Mouse (Mus musculus) fibroblast of lung, adult 2 months (primary cell): ENCODE data around the gene Fam160a1.

Experiments used
- DNase-seq: peaks from one replicate; pipeline ENCODE4 v3.0.0-alpha.2; 2011; ENCODE audit warnings: low read depth

The Fam160a1 gene

DNA sequence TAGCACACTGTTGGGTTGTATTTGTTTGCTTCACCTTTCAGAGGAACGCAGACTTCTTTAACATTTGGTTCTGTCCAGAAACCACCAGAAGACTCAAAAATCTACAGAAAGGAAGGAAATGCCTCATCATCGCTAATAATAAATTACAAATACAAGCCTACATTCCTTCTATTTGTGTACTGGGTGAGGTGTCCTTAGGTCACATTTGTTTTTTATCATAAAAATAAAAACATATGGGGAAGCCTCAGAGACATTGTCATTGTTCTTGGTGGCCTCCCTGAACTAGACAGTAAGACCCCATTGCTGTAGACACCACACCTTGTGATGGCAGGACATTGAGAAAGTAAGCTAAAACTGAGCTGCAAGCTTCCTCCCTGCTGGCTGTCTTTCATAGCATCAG lies at the start of gene Fam160a1:
TSS of gene Fam160a1 (minus strand) at position 101 of the 400 bp plus-strand sequence.
- no peak for DNase-seq

DNA sequence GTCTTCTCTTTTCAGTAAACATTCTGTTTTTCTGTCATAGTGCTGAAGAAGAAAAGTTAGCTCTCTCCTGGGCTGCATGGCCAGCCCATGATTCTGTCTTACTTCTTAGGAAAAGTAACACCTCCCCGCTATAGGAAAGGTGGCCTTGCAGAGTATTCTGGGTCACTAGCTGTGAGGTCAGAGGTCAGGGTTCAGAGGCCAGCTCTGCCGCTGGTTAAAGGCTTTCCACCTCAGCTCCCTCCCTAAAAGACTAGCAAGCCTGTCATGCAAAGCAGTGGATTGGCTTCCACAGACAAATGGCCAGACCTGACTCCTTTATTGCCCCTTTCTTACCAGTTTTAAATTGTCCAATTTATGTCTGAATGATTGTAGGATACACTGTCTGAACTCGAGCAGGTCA lies 46.9 kb upstream of the Fam160a1 start:
- no peak for DNase-seq

- no peak for DNase-seq
Observed at GRCm38 (mm10) chr3:85862886-85863285, 45.8 kb upstream of the Fam160a1 start.

DNA sequence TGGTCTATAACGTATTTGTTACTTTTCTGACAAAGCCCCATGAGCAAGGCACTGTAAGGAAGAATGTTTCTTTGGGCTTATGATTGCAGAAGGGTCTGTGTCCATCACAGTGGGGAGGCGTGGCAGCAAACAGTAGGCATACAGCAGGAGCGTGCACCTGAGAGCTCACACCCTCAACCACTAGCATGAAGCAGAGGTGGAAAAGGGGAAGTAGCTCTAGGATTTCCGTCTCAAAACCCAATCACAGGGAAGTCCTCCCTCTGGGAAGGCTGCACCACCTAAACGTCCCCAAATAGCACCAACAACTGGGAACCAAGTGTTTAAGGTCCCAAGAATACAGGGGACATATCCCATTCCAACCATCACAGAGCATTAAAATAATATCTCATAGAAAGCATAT lies 43.9 kb upstream of the Fam160a1 start:
- no peak for DNase-seq

- no peak for DNase-seq
Observed at GRCm38 (mm10) chr3:85859311-85859710, 42.2 kb upstream of the Fam160a1 start.

DNA sequence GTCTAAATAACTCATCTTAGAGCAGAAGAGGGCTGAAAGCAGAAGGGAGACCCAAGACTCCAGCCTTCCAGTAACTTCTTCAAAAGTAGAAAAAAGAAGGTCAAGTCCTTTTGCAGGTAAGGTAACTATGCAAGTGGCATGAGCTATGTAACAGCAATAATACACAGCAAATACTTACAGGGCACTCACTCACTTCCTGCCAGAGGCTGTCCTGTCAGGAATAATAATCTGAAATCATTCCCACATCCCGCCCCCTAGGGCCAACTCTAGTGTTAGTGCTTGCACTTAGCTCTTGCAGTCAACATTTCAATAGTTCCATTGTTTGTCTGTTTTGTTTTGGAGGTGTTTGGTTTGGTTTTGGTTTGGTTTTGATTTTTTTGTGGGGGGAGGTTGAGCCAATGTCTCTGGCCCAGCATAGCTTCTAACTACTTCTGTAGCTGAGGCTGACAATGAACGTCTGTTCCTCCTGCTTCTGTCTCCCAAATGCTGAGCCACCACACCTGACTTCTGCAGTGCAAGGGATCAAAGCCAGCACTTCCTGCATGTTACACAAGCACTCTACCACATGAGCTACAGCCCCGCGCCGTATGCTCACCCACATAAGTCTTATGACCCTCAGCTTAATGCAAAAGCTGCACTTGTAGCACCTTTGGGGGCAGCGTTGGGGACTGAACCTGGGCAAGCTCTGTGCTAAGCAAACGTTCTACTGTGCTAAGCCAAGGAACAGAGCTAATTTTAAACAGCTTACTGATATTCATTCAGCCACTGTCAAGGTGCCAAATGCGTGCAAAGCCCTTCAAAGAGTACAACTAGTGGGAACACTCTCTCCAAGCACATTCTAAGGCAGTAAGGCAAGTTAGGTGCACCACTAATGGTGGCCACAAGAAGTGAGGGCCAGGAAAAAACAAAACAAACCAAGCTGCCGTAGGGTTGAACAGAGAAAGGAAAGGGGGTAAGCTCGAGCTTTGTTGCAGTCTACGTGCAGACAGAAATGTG lies 41.3 kb upstream of the Fam160a1 start:
- DNase-seq: peak; percentile 64

DNA sequence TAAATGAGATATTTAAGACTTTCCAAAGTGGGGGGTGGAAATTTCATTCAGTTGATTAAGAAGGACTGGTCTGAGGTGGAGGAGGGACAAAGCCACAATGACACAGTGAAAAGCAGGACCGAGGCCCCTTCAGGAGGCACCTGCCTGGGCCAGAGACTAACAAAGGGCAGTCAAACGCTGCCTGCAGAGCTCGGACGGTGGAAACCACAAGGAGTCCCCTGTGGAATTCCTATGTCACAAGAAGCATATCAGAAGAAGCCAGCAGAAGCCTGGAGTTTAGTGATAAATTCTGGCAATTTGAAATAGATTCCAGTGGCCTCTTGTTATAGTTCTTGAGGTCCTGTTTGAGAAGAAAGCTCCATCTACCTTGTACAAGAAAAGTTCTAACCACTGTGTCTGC lies 40.0 kb upstream of the Fam160a1 start:
- DNase-seq: no peak

DNA sequence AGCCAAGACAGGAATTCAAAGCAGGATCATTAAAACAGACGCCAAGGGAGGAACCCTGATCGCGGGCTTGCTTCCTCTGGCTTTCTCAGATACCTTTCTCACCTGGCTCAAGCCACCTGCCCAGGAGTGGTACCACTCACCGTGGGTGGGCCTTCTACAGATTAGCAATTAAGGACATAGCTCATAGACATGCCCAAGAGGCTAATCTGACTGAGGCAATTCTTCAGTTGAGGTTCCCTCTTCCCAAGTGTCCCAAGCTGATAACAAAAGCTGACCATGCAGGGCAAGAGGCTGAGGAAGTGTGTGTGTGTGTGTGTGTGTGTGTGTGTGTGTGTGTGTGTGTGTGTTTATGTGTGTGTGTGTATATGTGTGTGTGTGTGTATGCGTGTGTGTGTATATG lies 38.9 kb upstream of the Fam160a1 start:
- DNase-seq: no peak

- no peak for DNase-seq
Observed at GRCm38 (mm10) chr3:85855043-85855442, 38.0 kb upstream of the Fam160a1 start.

DNA sequence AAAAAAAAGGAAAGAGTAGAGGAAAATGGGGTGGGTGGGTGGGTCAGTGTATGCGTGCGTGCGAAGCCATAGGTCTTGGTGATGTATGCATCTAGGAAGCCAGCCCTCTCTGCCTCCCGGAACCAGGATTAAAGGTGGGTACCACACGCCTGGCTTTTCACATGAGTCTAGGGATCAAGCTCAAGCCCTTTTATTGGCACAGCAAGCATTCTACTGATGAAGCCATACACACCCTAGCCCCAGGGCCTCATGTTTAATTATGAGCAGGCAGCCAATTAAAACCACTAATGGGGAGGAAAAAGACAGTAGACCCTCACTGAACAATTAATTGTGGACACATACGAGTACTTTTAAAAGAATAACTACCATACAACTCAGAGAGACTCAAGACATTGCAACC lies 37.1 kb upstream of the Fam160a1 start:
- DNase-seq: no peak

- DNase-seq: no peak
Observed at GRCm38 (mm10) chr3:85853715-85854114, 36.6 kb upstream of the Fam160a1 start.

DNA sequence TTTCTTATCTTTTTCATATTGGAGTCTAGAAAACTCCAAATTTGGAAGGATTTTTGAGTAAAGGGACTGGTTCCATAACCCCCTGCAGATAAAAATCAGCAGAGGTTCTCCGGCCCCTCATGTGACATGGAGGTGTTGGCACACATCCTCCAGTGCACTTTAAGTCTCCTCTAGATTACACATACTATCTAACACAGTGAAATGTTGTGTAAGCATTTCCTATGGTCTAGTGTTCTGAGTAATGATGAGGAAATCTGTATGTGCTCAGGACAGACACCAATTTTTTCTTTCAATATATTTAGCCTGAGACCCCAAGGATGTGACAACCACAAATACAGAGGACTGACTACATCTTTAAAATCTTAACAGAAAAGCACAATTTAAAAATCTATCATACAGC lies 33.0 kb upstream of the Fam160a1 start:
- no peak for DNase-seq

DNA sequence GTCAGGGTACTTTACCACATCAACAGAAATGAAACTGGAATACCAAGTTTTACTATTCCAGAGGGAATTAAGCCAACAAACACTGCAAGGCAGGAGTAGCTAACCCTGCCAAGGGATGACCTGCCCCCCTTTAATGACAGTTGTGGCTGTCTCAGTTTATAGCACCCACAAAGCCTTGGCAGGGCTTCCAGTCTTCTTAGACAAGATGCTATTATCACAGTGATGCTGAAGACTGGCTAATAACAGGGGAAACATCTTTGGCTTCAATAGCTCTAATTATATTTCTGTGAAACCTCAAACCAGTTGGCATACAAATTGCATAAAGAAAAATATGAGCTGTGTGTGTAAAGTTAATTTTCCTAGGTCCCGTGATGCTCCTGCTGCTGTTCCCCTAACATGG lies 29.2 kb upstream of the Fam160a1 start:
- no peak for DNase-seq

GRCm38 (mm10) chr3:85845341-85845740 lies 28.2 kb upstream of the Fam160a1 start:
- DNase-seq: no peak

GRCm38 (mm10) chr3:85842881-85843218 lies 25.8 kb upstream of the Fam160a1 start:
- DNase-seq: no peak

DNA sequence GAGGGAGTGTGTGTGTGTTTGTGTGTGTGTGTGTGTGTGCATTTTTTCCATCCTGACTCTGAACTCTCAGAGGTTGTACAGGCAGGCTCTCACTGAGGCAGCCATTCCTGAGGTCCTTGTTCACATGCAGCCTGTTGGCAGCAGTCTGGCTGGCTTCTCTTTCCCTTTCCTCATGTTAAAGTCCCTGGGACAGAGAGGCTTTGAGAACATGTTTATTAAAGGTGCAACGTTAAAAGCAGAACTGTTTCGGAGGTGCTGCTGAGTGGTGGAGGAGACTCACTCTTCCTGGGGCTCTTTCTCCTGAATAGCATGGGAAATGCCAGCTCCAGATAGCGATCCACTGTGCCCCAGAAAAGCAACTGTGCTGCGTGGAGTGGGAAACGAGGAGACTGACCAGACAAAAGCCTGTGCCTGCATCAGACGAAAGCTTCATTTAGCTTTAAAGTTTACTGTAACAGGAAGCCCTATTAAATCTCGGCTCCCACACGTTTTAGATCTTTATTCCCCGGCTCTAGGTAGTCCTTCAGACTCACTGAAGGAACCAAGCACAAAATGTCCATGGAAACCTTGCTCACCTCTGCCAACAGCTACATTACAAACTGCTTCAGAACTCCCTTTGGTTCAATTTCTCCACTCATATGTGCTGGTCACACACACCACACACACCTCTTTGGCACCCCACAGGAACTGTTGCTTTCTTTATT lies 25.2 kb upstream of the Fam160a1 start:
- no peak for DNase-seq

DNA sequence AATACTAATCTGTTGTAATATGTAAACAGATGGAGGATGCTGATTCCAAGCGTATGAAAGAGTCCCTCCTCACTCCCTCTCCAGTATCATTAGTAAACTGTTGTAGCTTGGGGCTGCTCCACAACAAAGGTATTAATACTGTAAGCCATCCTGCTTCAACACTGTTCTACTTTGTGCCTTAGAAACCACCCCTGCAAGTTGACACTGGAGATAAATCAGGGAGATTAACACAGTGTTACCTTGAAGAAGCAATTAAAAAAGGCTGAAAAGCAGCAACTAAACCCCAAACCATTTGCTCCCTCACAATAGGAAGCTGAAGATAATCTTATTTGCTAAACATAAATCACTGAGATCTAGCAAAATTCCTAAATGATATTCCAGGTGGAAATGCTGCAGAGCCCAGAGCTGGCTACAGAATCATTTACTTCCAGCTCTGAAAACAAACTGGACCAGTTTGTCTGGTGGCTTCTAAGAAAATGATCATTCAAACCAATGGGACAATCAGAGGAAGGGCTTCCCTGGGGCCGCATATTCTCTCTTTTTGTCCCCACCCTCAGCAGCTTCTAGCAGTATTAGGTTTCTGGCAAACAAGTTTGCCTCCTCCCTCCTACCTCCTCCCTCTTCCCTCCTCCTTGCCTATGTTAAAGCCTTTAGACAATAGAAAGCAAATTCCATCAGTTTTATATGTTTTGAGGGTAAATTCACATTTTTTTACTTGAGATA lies 24.5 kb upstream of the Fam160a1 start:
- DNase-seq: no peak

DNA sequence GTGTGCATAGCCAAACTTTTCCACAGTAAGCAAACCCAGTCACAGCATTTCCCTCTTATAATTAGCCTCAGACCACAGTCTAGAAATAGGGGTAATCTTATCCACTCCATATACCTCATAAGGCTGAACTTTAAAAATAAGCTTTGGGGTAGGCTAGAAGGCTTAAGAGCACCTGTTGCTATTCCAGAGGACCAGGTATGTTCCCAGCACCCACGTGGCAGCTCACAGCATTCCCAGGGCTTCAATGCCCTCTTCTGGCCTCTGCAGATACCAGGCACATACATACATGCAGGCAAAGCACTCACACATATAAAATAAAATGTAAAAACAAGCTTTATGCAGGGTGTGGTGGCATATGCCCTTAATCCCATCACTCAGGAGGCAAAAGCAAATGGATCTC lies 16.5 kb upstream of the Fam160a1 start:
- no peak for DNase-seq

- no peak for DNase-seq
Observed at GRCm38 (mm10) chr3:85832490-85833155, 15.5 kb upstream of the Fam160a1 start.

DNA sequence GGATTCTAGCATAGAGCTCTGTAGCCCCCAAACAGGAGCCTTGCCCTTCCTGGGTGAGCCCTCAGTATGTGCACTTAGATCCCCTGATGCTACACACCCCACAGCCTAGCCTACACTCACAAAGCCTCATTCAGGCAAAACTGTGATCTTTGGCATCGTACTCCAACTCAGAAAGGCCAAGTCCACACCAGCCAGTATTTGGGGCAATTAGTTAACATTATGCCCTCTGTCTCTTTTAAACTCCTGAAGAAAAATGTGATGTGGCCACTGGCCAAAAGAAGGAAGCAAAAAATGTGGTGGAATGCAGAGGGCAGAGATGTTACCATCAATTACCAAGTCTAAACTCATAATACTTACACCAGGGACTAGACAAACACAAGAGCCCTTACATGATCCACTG lies 14.7 kb upstream of the Fam160a1 start:
- DNase-seq: no peak

DNA sequence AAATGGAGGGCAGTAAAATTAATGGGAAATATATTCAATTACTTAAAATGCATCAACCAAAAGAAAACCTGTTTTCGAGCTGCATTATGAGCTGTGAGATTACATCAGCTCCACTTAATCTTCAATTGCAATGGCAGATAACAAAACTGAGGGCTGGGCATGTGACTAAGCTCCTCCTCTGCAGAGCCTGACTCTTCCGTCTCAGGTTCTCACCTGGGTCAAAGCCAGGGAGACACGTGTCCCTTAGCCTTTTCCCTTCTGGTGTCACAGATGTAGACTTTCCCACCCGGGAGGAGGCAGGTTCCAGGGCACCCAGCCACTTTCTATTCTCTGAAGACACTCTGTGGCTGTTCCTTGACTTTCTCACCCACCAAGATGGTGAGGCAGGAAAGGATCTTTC lies 12.0 kb upstream of the Fam160a1 start:
- DNase-seq: no peak

- no peak for DNase-seq
Observed at GRCm38 (mm10) chr3:85827815-85828214, 10.7 kb upstream of the Fam160a1 start.
